Mouse (Mus musculus) retina, postnatal 1 day (tissue): Measurements from ENCODE around the gene Acsl1.

ENCODE experiments used
- DNase-seq: peaks from one replicate; pipeline ENCODE4 v3.0.0-alpha.2; 2012

The Acsl1 gene

DNA sequence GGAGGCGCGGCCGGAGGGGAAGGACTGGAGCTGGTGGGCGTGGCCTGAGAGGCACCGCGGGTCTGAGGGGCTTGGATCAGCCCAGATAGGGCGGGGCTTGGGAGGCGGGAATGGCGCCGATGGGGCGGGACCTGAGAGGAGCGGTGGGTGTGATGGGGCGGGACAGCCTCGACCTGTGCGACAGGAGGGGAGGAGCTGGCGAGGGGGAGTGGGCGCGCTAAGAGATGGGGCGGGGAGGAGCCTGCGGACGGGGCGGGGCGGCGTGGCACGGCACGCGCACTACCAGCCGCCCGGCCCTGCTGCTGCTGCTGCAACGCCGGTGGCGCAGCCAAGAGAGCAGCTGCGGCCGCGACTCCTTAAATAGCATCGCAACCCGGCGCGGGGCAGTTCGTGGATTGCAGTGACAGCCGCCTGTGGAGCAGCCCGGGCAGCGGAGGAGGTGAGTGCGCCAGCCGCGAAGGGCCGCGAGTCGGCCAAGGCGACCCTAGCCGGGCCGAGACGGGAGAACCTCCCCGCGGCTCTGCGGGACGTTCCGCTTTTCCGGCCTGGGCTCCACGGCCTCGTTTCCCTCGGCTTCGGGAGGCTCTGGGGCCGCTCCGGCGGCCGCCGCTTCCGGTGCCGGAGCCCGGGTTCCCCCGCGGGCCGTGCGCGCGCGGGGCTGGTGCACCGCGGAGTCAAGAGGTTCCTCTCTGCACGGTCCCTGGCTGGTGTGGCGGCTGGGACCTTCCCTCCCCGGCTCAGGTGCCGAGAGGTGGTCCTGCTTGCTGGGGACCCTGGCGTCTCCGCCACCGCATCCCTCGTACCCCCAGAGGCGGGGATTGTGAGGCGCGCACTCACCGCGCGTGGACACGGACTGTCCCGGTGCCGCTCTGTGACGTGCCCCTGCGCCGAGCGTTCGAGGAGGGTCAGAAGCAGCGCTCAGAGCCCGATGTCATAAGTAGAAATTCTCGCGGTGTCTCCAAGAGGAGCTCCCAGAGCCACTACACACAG lies at the start of gene Acsl1:
Gene Acsl1, plus strand, starts transcription at position 246 of the 990 bp plus-strand sequence.
- peak; percentile 98 for DNase-seq

- no peak for DNase-seq
These were observed 49.3 kb upstream of the Acsl1 start for GRCm38 (mm10) chr8:46421515-46421914.

DNA sequence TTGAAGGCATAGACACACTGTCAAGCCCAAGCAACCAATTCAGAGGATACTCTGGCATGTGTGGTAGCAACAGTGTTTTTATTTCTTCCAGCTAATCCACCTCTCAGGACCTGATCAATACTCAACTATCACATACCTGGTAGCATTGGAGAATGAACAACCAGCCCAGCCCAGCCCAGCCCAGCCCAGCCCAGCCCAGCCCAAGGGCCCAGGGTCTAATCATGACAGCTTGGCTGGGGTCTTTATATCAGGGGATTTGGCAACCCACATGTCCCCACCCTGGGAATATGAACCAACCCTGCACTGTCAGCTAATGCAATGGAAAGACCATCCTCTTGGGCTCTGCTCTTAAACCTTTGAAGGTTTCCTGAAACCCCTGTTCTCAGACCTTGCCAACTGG lies 42.9 kb upstream of the Acsl1 start:
- no peak for DNase-seq

GRCm38 (mm10) chr8:46429871-46430270 lies 41.0 kb upstream of the Acsl1 start:
- DNase-seq: no peak

DNA sequence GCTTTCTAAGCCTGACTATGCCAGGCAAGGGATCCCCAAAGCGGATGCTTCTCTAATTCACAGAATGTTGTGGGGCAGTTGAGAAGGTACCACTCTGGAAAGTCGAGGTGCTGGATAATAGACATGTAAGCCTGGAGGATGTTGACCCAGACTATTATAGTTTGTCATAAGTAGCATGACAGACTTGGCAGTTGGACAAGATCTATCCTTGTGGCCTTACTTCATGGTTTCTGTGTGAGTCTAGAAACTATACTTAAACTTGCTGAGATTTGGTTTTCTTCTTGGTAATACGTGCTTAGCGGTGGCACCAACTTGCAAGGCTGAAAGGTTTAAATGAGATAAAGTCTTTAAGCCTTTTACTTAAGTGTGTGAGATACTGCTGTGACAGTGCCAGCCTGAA lies 38.9 kb upstream of the Acsl1 start:
- DNase-seq: no peak

GRCm38 (mm10) chr8:46432581-46432980 lies 38.3 kb upstream of the Acsl1 start:
- no peak for DNase-seq

- DNase-seq: no peak
These were observed 37.2 kb upstream of the Acsl1 start for GRCm38 (mm10) chr8:46433656-46434055.

GRCm38 (mm10) chr8:46438491-46438890 lies 32.3 kb upstream of the Acsl1 start:
- no peak for DNase-seq

DNA sequence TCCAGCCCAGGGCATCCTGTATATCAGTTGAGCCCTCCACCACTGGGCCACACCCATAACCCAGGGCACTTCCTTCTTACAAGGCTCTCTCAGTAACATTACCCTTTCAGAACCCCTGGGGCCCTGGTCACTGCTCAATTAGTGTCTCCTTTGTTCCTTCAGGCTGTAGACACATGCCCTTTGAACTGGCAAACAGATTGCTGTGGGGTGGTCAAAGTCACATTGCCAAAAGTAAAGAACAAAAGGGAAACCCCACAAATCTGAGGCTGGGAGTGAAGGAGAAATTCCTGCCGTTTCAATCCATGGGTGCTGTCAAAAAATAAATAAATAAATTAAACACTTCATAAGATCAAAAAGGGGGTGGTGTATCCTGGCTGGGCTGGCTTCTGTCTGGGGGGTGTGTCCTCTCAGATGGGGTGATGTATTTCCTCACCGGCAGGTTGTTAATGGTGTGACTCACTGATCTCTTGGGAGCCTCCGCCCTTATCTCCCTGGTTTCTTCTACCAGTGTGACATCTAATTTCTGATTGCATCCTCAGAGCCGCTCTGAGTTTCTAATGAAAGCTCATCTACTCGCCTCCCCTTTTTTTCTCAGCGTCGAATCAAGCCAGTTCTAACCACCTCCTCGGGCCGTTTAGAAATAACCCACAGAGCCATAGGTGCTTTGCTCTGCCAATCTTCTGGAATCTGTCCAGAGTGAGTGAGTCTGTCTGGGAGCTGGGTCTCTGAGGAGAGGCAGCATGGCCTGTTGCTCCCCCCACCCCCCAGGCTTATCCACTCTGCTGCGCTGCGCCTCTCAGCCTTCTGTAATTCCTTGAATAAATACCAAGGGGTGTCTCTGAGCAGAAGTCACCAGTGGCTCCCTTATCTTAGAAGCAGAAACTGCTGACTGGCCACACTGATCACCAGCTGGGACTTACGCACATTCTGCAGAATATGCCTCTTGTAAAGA lies 24.6 kb upstream of the Acsl1 start:
- DNase-seq: no peak

DNA sequence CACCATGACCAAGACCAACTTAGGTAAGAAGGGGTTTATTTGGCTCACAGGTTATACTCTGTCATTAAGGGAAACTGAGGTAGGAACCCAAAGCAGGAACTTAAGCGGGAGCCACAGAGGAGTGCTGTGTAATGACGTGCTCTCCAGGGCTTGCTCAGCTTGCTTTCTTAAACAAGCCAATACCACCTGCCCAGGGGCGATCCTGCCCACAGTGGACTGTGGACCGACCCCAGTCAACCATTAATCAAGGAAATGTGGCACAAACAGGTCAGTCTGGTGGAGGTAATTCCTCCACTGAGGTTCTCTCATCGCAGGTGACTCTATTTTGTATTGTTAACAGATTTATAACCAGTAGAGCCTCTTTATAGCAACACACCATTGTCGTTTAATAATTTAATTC lies 23.5 kb upstream of the Acsl1 start:
- no peak for DNase-seq

- no peak for DNase-seq
These were observed 22.2 kb upstream of the Acsl1 start for GRCm38 (mm10) chr8:46448606-46449005.

DNA sequence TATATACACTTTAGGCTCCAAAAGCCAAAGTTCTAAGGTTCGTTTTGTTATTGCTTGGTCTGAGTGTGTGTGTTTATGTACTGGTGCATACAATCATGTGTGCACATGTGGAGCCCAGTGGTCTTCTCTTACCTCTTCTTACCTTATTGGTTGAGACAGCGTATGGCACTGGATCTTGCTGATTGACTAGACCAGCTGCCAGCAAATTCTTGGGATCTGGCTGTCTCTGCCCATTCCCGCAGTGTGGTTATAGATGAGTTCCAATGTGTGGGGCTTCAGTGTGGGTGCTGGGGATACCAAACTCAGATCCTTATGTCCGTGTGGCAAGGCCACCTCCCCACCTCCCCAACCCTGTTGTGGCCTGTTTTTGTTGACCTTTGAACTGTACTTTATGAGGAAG lies 21.8 kb upstream of the Acsl1 start:
- no peak for DNase-seq

DNA sequence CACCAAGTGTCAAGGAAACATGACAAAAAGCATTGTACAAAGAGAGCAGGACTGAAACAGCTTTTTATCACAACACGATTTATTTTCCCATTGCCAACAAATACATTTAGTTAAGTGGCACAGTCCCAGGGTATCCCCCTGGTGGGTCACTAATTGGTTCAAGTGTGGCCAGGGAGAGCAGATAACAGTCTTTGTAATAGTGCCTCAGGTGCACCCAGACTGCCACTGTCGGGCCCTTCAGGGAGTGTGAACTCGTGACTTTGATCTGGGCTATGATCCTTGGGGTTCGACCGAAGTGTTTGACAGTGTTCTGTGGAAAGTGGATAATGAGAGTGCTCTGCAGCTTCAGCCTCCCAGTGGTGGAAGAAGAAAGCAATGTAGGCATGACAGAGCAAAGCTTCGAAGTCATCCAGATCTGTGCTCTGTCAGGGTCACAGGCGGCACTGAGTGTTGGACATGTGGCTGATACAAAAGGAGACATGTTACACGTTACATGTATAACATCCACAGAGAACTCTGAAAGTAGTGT lies 21.1 kb upstream of the Acsl1 start:
- no peak for DNase-seq

- DNase-seq: no peak
These were observed 12.5 kb upstream of the Acsl1 start for GRCm38 (mm10) chr8:46458215-46458811.

DNA sequence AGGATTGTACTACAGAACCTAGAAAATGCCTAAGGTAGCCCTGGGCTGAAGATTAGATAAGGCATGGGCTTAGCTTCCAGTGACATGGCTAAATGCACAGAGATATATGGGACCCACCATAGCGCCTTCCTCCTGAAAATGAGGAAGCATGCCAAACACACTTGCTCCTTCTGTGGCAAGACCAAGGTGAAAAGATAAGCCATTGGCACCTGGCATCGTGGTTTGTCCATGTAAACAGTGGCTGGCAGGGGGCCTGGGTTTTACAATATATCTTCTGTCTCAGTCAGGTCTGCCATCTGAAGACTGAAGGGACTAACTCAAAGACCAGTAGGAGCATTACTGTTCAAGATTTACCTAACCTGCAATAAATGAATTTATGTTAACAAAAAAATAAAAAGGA lies 2.4 kb upstream of the Acsl1 start:
- DNase-seq: no peak

GRCm38 (mm10) chr8:46469071-46469769 lies 1.6 kb upstream of the Acsl1 start:
- DNase-seq: no peak

- no peak for DNase-seq
These were observed 596 bp upstream of the Acsl1 start for GRCm38 (mm10) chr8:46470091-46470791.

DNA sequence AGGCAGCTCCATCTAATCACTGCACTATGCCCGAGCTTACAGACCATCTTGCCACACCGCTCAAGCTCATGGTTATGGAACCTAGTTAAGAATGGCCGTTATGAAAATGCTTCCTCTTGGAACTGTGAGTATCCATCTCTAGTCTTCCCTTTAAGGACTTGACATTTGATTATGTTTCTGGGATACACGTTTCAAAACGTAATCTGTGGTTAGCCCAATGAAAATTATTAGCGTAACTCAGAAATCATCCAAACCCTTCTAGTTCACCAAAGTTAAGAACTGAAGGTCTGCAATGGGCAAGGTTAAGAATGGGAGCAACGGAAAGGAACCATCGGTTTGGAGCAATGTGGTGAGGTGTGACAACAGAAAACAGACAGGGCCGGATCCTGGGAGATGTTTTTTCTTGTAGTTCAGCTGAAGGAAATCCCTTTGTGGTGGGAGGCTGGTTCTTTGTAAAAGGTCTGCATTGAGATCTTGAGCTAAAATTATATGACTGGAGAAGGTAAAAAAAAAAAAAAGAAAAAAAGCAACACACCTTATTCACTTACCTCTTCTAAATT lies 1.2 kb downstream of the Acsl1 start:
- no peak for DNase-seq

GRCm38 (mm10) chr8:46474120-46474519 lies 3.3 kb downstream of the Acsl1 start:
- no peak for DNase-seq

GRCm38 (mm10) chr8:46474634-46475033 lies 3.8 kb downstream of the Acsl1 start:
- no peak for DNase-seq

- no peak for DNase-seq
These were observed 4.6 kb downstream of the Acsl1 start for GRCm38 (mm10) chr8:46475404-46475803.
